Mouse (Mus musculus) E14TG2a.4 (cell line): ENCODE results near the gene Ggcx.

Experiments used
- CTCF ChIP-seq: conservative IDR thresholded peaks from 2 replicates; pipeline ENCODE4 v1.5.1; 2014; ENCODE audit warnings: low read length
- POU5F1 ChIP-seq: IDR thresholded peaks from 2 replicates; pipeline ENCODE4 v1.6.1; 2014; ENCODE audit warnings: low read length, borderline replicate concordance

DNA sequence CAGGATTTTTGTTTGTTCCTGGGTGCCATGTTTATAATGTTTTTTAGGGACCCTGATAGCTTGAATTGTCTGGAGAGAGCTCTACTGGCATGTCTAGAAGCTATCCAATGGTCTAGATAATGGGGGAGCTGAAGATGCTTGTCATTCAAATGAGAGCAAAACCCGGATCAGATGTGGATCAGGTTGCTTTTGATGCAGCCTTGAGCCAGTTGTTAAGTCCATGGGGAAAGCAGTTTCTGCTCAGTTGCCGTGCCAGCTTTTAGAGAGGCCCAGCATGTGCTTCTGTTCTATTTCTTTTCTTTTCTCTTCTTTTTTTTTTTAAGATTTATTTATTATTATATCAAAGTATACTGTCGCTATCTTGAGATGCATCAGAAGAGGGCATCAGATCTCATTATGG lies 39.5 kb downstream of the Ggcx start:
- no peak for TF ChIP-seq CTCF
- TF ChIP-seq POU5F1, result no peak
